Mouse (Mus musculus): Measurements from ENCODE around the gene Clba1. TPM values are rescaled to one million over a fixed set of nuclear protein-coding genes. Genes with fewer than 3 reads are reported as not detected.
A peak's percentile ranks its signal among the peaks of the same experiment; 100 is the strongest.
"Not testable (repeated sequence)": the region's sequence is repeated elsewhere in the genome, so short reads cannot be mapped to it uniquely, and the experiment has no call there.

Clba1 gene
- polyA plus RNA-seq, 1 experiment from 2014 or later, result 3.6 TPM

DNA sequence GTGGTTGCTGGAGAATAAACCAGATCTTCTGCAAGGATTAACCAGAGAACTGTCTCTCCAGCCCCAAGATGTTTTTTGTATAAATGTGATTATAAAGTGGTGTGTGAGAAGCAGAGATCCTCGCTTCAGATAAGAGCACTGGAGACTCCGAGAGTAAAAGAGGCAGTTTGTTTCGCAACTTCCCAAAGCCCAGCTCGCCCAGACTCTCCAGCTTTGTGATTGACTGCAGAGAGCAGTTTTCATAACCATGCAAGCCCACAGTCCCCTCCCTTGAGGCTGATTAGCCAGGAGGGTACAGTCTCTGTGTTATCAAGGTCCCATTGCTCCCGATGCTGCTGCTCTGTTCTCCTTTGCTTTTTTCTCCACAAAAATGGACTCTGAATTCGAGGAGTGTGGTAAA lies 24.8 kb downstream of the Clba1 start:
- Histone ChIP-seq H3K27ac (ENCODE audit: low read depth, low read length) (no peak overlapping the region), H3K27me3 (replicated peaks; ENCODE audit: control insufficient read depth, insufficient read depth, low read length) (no peaks in the 10 kb centered on the region), H3K4me2 (replicated peaks; ENCODE audit: low read depth) (no peak overlapping the region), H3K9me3 (ENCODE audit: control insufficient read depth) (no peaks in the 10 kb centered on the region), H3K4me1 (replicated peaks; ENCODE audit: control insufficient read depth, insufficient read depth, low read length) (no peaks in the 10 kb centered on the region), H3K4me3 (ENCODE audit: low read depth, low read length) (no peak overlapping the region), H3K9ac (ENCODE audit: low read depth, low read length) (no peak overlapping the region), H3K36me3 (ENCODE audit: control insufficient read depth, insufficient read depth) (peaks cover 5% of the 10 kb centered on the region; the same call in 1 of the 2 replicates)
- ATAC-seq, result no peak
- TF ChIP-seq CTCF (IDR thresholded peaks at IDR 0.05; ENCODE audit: low read depth), result no peak
- 51% methylated on average over 6 of the region's 6 CpGs for WGBS

- ATAC-seq, result no peak
- H3K9me3 ChIP-seq (ENCODE audit: control insufficient read depth), result no peaks in the 10 kb centered on the region
- 63% methylated on average over 2 of the region's 2 CpGs for WGBS
- no peak overlapping the region for H3K9ac ChIP-seq (ENCODE audit: low read depth, low read length)
- no peaks in the 10 kb centered on the region for H3K4me1 ChIP-seq (replicated peaks; ENCODE audit: control insufficient read depth, insufficient read depth, low read length)
- TF ChIP-seq CTCF (IDR thresholded peaks at IDR 0.05; ENCODE audit: low read depth), result no peak
- no peak overlapping the region for H3K4me2 ChIP-seq (replicated peaks; ENCODE audit: low read depth)
- no peak overlapping the region for H3K27ac ChIP-seq (ENCODE audit: low read depth, low read length)
- no peak overlapping the region for H3K4me3 ChIP-seq (ENCODE audit: low read depth, low read length)
- H3K36me3 ChIP-seq (ENCODE audit: control insufficient read depth, insufficient read depth), result peaks cover 5% of the 10 kb centered on the region; the same call in 1 of the 2 replicates
- H3K27me3 ChIP-seq (replicated peaks; ENCODE audit: control insufficient read depth, insufficient read depth, low read length), result no peaks in the 10 kb centered on the region
These were observed 26.3 kb downstream of the Clba1 start for GRCm38 (mm10) chr12:112835046-112835445.

- H3K4me3 ChIP-seq (ENCODE audit: low read depth, low read length), result no peak overlapping the region
- no peaks in the 10 kb centered on the region for H3K36me3 ChIP-seq (ENCODE audit: control insufficient read depth, insufficient read depth)
- H3K27me3 ChIP-seq (replicated peaks; ENCODE audit: control insufficient read depth, insufficient read depth, low read length), result no peaks in the 10 kb centered on the region
- no peaks in the 10 kb centered on the region for H3K9me3 ChIP-seq (ENCODE audit: control insufficient read depth)
- no peak overlapping the region for H3K9ac ChIP-seq (ENCODE audit: low read depth, low read length)
- no peak overlapping the region for H3K27ac ChIP-seq (ENCODE audit: low read depth, low read length)
- no peak for ATAC-seq
- no peaks in the 10 kb centered on the region for H3K4me1 ChIP-seq (replicated peaks; ENCODE audit: control insufficient read depth, insufficient read depth, low read length)
- no peak for TF ChIP-seq CTCF (IDR thresholded peaks at IDR 0.05; ENCODE audit: low read depth)
- 71% methylated on average over 25 of the region's 25 CpGs for WGBS
- no peak overlapping the region for H3K4me2 ChIP-seq (replicated peaks; ENCODE audit: low read depth)
These were observed 31.7 kb downstream of the Clba1 start for GRCm38 (mm10) chr12:112840209-112841086.

GRCm38 (mm10) chr12:112841338-112841892 lies 32.7 kb downstream of the Clba1 start:
- 68% methylated on average over 4 of the region's 4 CpGs for WGBS
- H3K4me3 ChIP-seq (ENCODE audit: low read depth, low read length); H3K27me3 ChIP-seq (replicated peaks; ENCODE audit: control insufficient read depth, insufficient read depth, low read length); H3K36me3 ChIP-seq (ENCODE audit: control insufficient read depth, insufficient read depth); H3K4me2 ChIP-seq (replicated peaks; ENCODE audit: low read depth); ATAC-seq; H3K27ac ChIP-seq (ENCODE audit: low read depth, low read length); H3K4me1 ChIP-seq (replicated peaks; ENCODE audit: control insufficient read depth, insufficient read depth, low read length); H3K9ac ChIP-seq (ENCODE audit: low read depth, low read length); H3K9me3 ChIP-seq (ENCODE audit: control insufficient read depth): not testable (repeated sequence)
- TF ChIP-seq CTCF (IDR thresholded peaks at IDR 0.05; ENCODE audit: low read depth), result peak; percentile 35; the same call in 1 of the 2 replicates

DNA sequence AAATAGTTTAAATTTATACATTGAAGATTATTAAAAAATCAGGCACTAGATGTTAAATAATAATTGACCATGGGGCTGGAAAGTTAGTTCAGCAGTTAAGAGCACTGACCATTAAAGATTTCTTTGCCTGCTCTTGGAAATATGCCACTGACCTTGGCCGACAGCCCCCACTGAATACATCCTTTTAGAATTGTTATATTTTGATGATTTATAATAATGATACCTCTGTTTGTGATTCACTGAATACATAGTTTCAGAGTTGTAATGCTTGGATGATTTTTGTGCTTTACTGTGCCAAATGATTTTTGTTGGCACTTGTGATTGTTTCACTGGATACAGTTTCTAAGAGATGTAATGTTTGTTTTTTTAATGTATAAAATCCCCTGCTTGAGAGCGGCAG lies 33.4 kb downstream of the Clba1 start:
- not testable (repeated sequence) for H3K4me3 ChIP-seq (ENCODE audit: low read depth, low read length); H3K4me1 ChIP-seq (replicated peaks; ENCODE audit: control insufficient read depth, insufficient read depth, low read length); H3K36me3 ChIP-seq (ENCODE audit: control insufficient read depth, insufficient read depth); H3K9me3 ChIP-seq (ENCODE audit: control insufficient read depth); H3K9ac ChIP-seq (ENCODE audit: low read depth, low read length); H3K4me2 ChIP-seq (replicated peaks; ENCODE audit: low read depth); ATAC-seq; H3K27me3 ChIP-seq (replicated peaks; ENCODE audit: control insufficient read depth, insufficient read depth, low read length); H3K27ac ChIP-seq (ENCODE audit: low read depth, low read length)
- 66% methylated on average over 2 of the region's 2 CpGs for WGBS

DNA sequence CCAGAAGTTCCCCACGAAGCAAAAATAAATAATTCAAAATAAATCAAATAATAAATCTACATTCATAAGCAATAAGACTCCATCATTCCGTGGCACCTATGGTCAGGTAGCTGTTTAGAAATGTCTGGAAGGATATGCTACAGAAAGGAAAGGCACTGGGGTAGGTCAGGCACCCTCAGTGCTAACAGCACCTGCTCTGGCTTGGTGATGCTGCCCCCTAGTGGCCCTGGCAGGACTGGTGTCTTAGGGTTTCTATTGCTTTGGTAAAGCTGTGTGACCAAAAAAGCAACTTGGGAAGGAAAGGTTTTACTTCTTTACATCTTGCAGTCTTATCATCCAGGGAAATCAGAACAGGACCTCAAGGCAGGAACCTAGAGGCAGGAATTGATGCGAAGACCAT lies 35.1 kb downstream of the Clba1 start:
- peak; percentile 53; the same call in 1 of the 2 replicates for ATAC-seq
- Histone ChIP-seq H3K9me3 (ENCODE audit: control insufficient read depth) (no peaks in the 10 kb centered on the region), H3K27me3 (replicated peaks; ENCODE audit: control insufficient read depth, insufficient read depth, low read length) (no peaks in the 10 kb centered on the region), H3K4me1 (replicated peaks; ENCODE audit: control insufficient read depth, insufficient read depth, low read length) (no peaks in the 10 kb centered on the region), H3K36me3 (ENCODE audit: control insufficient read depth, insufficient read depth) (no peaks in the 10 kb centered on the region), H3K9ac (ENCODE audit: low read depth, low read length) (no peak overlapping the region), H3K27ac (ENCODE audit: low read depth, low read length) (no peak overlapping the region), H3K4me2 (replicated peaks; ENCODE audit: low read depth) (no peak overlapping the region), H3K4me3 (ENCODE audit: low read depth, low read length) (no peak overlapping the region)
- WGBS, result 17% methylated on average over 3 of the region's 3 CpGs
- TF ChIP-seq CTCF (IDR thresholded peaks at IDR 0.05; ENCODE audit: low read depth), result peak; percentile 99

Data from intestine, postnatal 0 days (tissue).